Mouse (Mus musculus) Patski (cell line): ENCODE data around the gene Lypd6b. TPM values are rescaled to one million over a fixed set of nuclear protein-coding genes. Genes with fewer than 3 reads are reported as not detected.
A peak's percentile ranks its signal among the peaks of the same experiment; 100 is the strongest.

Experiments
- ATAC-seq: fragments of 100-300 bp; one replicate; pipeline ENCODE4 v1.8.0; 2021
- CTCF ChIA-PET: fragments of 350-600 bp; sonication (Branson Sonifier 250); formaldehyde crosslinking; loops from one replicate; lab custom pipeline; 2022; ENCODE audit warnings: inconsistent platforms; lab: Charles Lee
- POLR2A ChIA-PET: fragments of 350-600 bp; sonication (Branson Sonifier 250); formaldehyde crosslinking; loops from one replicate; lab custom pipeline; 2022; ENCODE audit warnings: antibody characterized with exemption, inconsistent platforms; lab: Charles Lee
- DNase-seq: peaks from one replicate; pipeline ENCODE4 v3.0.0-alpha.2; 2011; ENCODE audit warnings: low read depth, low spot score
- H3K27me3 ChIP-seq: fragments of 371-371 bp; one replicate; pipeline ENCODE4 v1.5.1; 2021
- CTCF ChIP-seq: fragments of 100-300 bp; IDR thresholded peaks from one replicate; pipeline ENCODE4 v1.5.1; 2021
- in situ Hi-C: fragments of 300-500 bp; cut with MboI; formaldehyde crosslinking; loops from 3 replicates; pipeline ENCODE4 v1.11.1; 2018; ENCODE audit warnings: low pct_unique_long_range_greater_than_20kb, mixed read lengths
- polyA plus RNA-seq: library from polyadenylated mRNA; unstranded; gene quantifications from one replicate; pipeline ENCODE4 v1.2.3, GENCODE M21; 2021

Lypd6b gene
- polyA plus RNA-seq, 1 experiment from 2014 or later: 0.03 TPM

DNA sequence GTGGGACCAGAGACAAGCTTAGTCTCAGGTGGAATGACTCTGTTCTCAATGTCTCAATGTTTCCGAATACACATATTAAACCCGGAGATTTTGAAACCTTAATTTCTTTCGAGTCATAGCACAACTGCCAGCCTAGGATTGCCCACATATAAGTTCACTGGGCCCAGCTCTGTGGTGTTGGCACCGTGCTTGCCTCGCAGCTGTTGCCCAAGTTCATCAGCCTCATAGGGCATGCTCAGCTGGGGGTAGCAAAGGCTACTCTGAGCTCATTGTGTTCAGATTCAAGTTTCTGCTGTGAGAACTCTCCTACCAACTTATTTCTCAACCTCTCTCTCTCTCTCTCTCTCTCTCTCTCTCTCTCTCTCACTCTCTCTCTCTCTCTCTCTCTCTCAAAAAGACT is 53.6 kb downstream of the Lypd6b start:
- peak; percentile 49 for ATAC-seq
- DNase-seq: no peak

DNA sequence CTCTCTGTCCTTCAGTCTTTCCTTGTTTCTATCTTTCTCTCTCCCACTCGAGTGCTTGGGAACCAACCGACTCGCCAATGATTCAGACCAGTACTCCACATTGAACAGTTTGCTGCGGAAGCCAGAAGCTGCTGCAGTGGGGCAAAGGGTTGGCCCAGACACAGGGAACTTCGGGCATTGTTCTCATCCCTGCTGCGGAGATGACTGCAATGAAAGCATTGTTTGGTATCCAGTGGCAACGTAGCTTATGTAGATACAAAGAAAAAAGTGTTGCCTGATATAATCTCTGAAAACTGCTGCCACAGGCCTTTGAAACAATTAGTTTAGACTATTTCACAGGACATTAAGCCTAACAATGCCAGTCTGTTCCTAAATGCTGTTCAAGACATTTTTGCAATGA is 57.6 kb downstream of the Lypd6b start:
- POLR2A ChIA-PET: no interaction called here
- DNase-seq (no peak), ATAC-seq (no peak)
- CTCF ChIA-PET: interaction anchor here (1.2 kb wide), 1 partner anchor 18 kb away, joined by 4 read pairs; no protein-coding TSS in a partner anchor
- no peaks in the 10 kb centered on the region for H3K27me3 ChIP-seq
- in situ Hi-C loops: no loop called here
- no peak for TF ChIP-seq CTCF

More for the DNA sequence above, 53.6 kb downstream of the Lypd6b start:
- in situ Hi-C loops: no loop called here
- no peaks in the 10 kb centered on the region for H3K27me3 ChIP-seq
- POLR2A ChIA-PET: interaction anchor here (0.7 to 0.9 kb wide), 4 partner anchors 12 to 480 kb away, joined by 3 to 5 read pairs (median 3); no protein-coding TSS in a partner anchor
- CTCF ChIA-PET: interaction anchor here (0.8 to 2.0 kb wide), 6 partner anchors 10 to 77 kb away, joined by 3 to 4 read pairs (median 3); no protein-coding TSS in a partner anchor
- TF ChIP-seq CTCF: no peak

DNA sequence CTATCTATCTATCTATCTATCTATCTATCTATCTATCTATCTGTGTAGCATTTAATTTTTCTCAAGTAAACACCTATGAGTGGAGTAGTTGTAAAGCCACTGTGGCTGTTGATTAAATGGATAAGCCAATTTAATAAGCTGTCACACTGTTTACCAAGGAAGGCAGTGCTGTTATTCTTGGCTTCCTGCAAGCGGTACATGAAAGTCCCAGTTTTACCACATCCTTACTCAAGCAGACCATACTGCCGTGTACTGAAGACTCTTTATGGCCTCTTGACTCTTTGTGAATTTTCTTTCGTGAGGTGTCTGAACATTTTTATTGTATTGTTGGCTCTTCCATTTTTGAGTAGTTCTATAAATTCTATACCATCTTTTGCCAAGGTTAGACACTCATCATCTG is 58.6 kb downstream of the Lypd6b start:
- ChIA-PET POLR2A (interaction anchor here (0.6 kb wide), 1 partner anchor 280 kb away, joined by 5 read pairs; no protein-coding TSS in a partner anchor), CTCF (no interaction called here)
- no peak for DNase-seq
- no peak for ATAC-seq
- in situ Hi-C loops: no loop called here
- TF ChIP-seq CTCF: no peak
- no peaks in the 10 kb centered on the region for H3K27me3 ChIP-seq

DNA sequence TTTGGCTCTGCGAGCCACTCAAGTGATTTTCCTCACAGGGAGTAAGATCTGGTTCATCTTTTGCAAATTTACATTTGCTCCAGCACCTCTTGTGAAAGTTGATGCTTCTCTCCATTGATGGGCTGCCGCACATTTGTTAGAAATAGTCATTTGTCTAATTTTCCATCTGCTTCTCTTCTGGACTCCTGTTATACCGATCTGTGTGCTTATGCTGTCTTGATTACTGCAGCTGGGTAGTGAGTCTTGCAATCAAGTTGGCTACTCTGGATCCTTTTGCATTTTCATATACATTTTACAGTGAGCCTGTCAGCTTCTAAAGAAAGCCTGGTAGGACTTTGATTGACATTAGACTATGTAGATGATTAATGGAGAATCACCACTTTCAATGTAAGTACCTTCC is 59.4 kb downstream of the Lypd6b start:
- TF ChIP-seq CTCF: no peak
- CTCF ChIA-PET: interaction anchor here (1.6 kb wide), 1 partner anchor 18 kb away, joined by 3 read pairs; no protein-coding TSS in a partner anchor
- DNase-seq (no peak), ATAC-seq (no peak)
- POLR2A ChIA-PET: no interaction called here
- H3K27me3 ChIP-seq: no peaks in the 10 kb centered on the region
- in situ Hi-C loops: no loop called here

DNA sequence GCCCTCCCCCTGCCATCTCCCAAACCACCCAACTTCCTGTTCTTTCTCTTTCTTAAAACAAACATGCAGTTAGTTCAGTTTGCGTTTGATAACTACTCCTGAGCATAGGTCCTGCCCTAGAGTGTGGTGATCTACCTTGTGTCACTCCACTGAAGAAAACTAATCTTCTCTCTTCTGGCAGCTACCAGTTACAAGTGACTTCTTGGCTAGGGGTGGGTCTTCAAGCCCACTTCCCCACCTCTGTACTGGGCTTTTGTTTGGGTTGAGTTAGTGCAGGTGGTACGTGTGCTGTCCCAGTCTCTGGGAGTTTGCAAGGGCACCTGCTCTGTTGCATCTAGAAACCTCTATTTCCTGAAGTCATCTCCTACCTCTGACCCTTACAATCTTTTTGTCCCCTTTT is 60.3 kb downstream of the Lypd6b start:
- TF ChIP-seq CTCF: no peak
- ChIA-PET POLR2A (no interaction called here), CTCF (interaction anchor here (1.6 kb wide), 1 partner anchor 17 kb away, joined by 3 read pairs; no protein-coding TSS in a partner anchor)
- ATAC-seq (no peak), DNase-seq (no peak)
- in situ Hi-C loops: no loop called here
- no peaks in the 10 kb centered on the region for H3K27me3 ChIP-seq

DNA sequence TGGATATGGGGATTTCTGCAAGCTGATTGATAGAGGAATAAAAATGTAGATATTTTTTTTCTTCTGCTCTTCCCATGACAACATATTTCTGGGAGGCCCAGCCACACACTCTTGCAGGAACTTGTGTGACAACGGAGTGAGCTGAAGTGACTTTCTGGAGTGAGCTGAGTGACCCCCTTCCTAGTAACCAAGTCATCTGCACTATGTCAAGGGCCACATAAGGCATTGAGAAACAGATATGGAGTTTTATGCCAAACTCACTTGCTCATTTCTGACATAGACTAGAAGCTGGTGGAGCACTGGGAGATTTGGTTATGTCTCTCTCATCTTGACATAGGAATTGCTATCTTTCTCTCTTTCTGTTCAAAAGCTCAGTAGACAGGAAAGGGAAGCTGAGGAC is 62.3 kb downstream of the Lypd6b start:
- in situ Hi-C loops: no loop called here
- no peaks in the 10 kb centered on the region for H3K27me3 ChIP-seq
- TF ChIP-seq CTCF: no peak
- ATAC-seq (no peak), DNase-seq (no peak)
- POLR2A ChIA-PET: no interaction called here
- CTCF ChIA-PET: no interaction called here

DNA sequence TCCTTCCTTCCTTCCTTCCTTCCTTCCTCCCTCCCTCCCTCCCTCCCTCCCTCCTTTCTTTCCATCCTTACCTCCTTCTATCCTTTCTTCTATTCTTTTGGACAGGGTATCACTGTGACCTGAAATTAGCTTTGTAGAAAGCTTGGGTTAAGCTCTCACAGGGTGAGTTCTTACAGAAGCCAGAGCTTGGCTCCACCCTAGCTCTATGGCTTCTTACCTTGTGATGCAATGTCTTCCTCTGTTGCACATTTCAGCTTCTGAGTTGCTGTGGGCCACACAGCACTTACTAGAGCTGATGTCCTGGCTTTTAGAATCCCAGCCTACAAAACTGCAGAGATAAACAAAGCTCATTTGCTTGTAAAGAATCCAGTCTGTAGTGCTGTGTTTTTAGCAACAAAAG is 64.5 kb downstream of the Lypd6b start:
- ChIA-PET CTCF (no interaction called here), POLR2A (no interaction called here)
- ATAC-seq (no peak), DNase-seq (no peak)
- no peaks in the 10 kb centered on the region for H3K27me3 ChIP-seq
- in situ Hi-C loops: no loop called here
- TF ChIP-seq CTCF: no peak

DNA sequence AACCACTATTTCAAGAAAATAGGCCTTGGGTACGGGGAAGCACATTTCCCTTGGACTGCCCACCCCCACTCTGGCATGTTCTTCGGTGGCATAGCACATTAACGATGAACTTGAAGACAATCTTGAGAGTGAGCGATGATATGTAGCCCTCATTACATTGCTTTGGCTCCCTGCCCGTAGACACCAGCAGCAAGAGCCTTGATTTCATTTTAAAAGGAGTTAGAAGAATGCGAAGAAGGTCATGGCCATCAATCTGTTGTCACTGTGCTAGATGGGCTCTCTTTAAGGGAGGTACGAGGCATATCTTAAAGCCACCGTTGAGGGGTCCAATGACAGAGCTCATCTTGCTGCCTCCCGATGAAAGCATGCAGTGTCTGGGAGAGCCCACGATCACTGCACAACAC is 68.7 kb downstream of the Lypd6b start:
- POLR2A ChIA-PET: interaction anchor here (0.6 to 1.1 kb wide), 2 partner anchors 13 to 29 kb away, joined by 3 to 7 read pairs; no protein-coding TSS in a partner anchor
- in situ Hi-C loops: no loop called here
- TF ChIP-seq CTCF: no peak
- CTCF ChIA-PET: no interaction called here
- ATAC-seq (no peak), DNase-seq (no peak)
- no peaks in the 10 kb centered on the region for H3K27me3 ChIP-seq

DNA sequence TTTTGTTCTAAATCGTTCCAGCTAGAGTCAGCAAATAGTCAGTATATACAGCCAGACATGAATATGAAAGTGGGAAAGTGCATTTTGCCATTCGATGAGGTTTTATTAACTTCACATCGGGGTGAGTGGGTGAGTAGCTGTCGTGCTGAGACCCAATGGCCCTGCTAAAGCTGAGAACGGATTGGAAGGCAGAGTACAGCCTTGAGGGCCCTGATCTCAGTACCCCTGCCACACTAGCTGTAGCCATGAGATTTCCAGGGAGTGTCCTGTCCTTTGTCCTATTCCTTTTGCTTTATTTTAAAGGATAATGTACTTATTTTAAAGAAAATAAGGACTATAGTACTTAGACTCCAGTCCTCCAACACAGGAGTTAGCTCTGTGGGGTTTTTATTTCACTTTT is 69.1 kb downstream of the Lypd6b start:
- in situ Hi-C loops: no loop called here
- TF ChIP-seq CTCF: no peak
- ChIA-PET CTCF (no interaction called here), POLR2A (interaction anchor here (0.6 to 1.1 kb wide), 2 partner anchors 12 to 30 kb away, joined by 3 to 7 read pairs; no protein-coding TSS in a partner anchor)
- H3K27me3 ChIP-seq: no peaks in the 10 kb centered on the region
- no peak for DNase-seq
- ATAC-seq: no peak

DNA sequence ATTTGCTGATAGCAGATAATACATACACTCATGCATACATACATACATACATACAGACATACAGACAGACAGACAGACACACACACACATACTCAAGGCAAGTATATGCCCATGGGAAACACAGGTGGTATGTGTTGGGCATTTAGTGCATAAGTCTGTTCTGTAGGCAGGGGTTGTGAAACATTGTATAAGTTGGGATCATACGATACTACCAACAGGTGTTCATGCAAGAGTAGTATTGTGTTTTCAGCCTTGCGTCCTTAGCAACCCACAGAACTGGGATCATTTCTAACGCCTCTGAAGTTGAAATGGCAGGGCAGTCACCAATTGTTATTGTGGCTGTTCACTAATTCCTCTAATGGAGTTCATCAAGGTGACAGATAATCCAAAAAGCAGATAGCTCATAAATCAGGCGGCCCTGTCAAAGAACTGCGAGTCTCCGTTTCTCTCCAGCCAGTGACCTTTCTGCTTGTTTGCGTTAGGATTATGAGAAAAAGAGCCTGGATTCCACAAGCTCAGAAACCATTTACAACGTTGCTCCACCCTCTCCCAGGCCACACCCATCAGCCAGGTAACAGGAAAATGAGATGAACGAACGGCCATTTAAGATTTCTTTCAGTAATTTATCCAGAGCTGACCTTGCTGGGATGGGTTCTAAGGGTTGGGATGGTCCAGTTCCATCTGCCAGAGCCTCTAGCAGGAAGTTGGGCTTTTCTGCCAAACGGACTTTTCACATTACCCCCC is 72.9 kb downstream of the Lypd6b start:
- ATAC-seq: no peak
- no peaks in the 10 kb centered on the region for H3K27me3 ChIP-seq
- in situ Hi-C loops: no loop called here

DNA sequence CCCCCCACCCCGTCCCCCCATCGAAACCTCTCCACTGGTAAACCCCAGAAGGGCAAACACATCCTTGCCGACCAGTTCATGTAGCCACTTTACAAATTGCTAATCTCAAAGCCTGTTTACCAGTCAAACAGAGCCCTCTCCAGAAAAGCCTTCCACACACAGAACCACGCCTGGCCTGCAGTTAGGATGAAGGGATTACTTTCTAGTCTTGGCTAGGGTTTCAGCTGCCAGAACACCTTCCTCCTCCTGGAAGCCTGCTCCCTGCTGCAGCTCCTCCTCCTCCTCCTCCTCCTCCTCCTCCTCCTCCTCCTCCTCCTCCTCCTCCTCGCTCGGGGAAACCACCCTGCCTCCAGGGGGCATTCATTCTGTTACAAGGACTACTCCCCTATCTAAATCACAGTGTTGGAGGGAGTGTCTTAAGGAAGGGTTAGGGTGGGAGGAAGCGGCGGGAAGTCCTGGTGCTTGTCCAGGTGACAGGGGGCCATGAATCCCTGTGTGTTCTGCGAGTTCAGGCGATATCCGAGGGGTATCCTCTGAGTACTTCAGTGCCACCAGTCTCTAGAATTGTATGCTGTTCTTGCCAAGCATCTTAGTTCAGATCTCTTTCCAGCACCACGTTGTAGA is 73.6 kb downstream of the Lypd6b start:
- POLR2A ChIA-PET: no interaction called here
- in situ Hi-C loops: no loop called here
- CTCF ChIA-PET: interaction anchor here (0.8 kb wide), 1 partner anchor 9 kb away, joined by 3 read pairs; no protein-coding TSS in a partner anchor
- no peaks in the 10 kb centered on the region for H3K27me3 ChIP-seq
- no peak for TF ChIP-seq CTCF
- DNase-seq (no peak), ATAC-seq (no peak)

More for the DNA sequence above, 72.9 kb downstream of the Lypd6b start:
- ChIA-PET POLR2A (no interaction called here), CTCF (no interaction called here)
- DNase-seq: no peak
- no peak for TF ChIP-seq CTCF
